Mouse (Mus musculus) adrenal gland, postnatal 14 days (tissue): Measurements from ENCODE around the gene Plxnc1. TPM values are rescaled to one million over a fixed set of nuclear protein-coding genes. Genes with fewer than 3 reads are reported as not detected.

Experiments used
- DNase-seq: peaks from one replicate; pipeline ENCODE4 v3.0.0; 2021; ENCODE audit warnings: mixed read lengths
- total RNA-seq: library from RNA; stranded (reverse); gene quantifications from 2 replicates; pipeline ENCODE4 v1.2.3, GENCODE M21; 2021

The Plxnc1 gene
- total RNA-seq, 1 experiment from 2014 or later: 4.1 TPM

- DNase-seq: no peak
Observed at GRCm38 (mm10) chr10:94947915-94948675, 3.5 kb upstream of the Plxnc1 start.

GRCm38 (mm10) chr10:94947386-94947785 is 2.8 kb upstream of the Plxnc1 start:
- DNase-seq: no peak

- DNase-seq: peak; percentile 40
Observed at GRCm38 (mm10) chr10:94945206-94945711, 624 bp upstream of the Plxnc1 start.

GRCm38 (mm10) chr10:94943846-94944690 is 567 bp downstream of the Plxnc1 start:
- peak; percentile 71 for DNase-seq

GRCm38 (mm10) chr10:94943401-94943845 is 1.2 kb downstream of the Plxnc1 start:
- peak; percentile 57 for DNase-seq

- peak; percentile 32 for DNase-seq
Observed at GRCm38 (mm10) chr10:94942449-94943041, 2.1 kb downstream of the Plxnc1 start.

GRCm38 (mm10) chr10:94941551-94941950 is 3.1 kb downstream of the Plxnc1 start:
- DNase-seq: no peak

GRCm38 (mm10) chr10:94940786-94941185 is 3.8 kb downstream of the Plxnc1 start:
- no peak for DNase-seq

GRCm38 (mm10) chr10:94940061-94940460 is 4.6 kb downstream of the Plxnc1 start:
- no peak for DNase-seq

GRCm38 (mm10) chr10:94938899-94939298 is 5.7 kb downstream of the Plxnc1 start:
- DNase-seq: no peak

- no peak for DNase-seq
Observed at GRCm38 (mm10) chr10:94938320-94938719, 6.3 kb downstream of the Plxnc1 start.

- no peak for DNase-seq
Observed at GRCm38 (mm10) chr10:94935270-94935669, 9.4 kb downstream of the Plxnc1 start.

GRCm38 (mm10) chr10:94934151-94934614 is 10.5 kb downstream of the Plxnc1 start:
- no peak for DNase-seq

- DNase-seq: no peak
Observed at GRCm38 (mm10) chr10:94931961-94932832, 12.4 kb downstream of the Plxnc1 start.

- DNase-seq: no peak
Observed at GRCm38 (mm10) chr10:94928164-94928563, 16.5 kb downstream of the Plxnc1 start.

- DNase-seq: no peak
Observed at GRCm38 (mm10) chr10:94926297-94926696, 18.3 kb downstream of the Plxnc1 start.

- no peak for DNase-seq
Observed at GRCm38 (mm10) chr10:94924878-94925277, 19.8 kb downstream of the Plxnc1 start.

GRCm38 (mm10) chr10:94924450-94924849 is 20.2 kb downstream of the Plxnc1 start:
- DNase-seq: no peak

GRCm38 (mm10) chr10:94923337-94923762 is 21.3 kb downstream of the Plxnc1 start:
- DNase-seq: no peak

- no peak for DNase-seq
Observed at GRCm38 (mm10) chr10:94922848-94923247, 21.8 kb downstream of the Plxnc1 start.

GRCm38 (mm10) chr10:94921751-94922150 is 22.9 kb downstream of the Plxnc1 start:
- no peak for DNase-seq
